Mouse (Mus musculus): Measurements from ENCODE around the gene Gins2. TPM values are rescaled to one million over a fixed set of nuclear protein-coding genes. Genes with fewer than 3 reads are reported as not detected.

The Gins2 gene
- polyA plus RNA-seq, 1 experiment from 2014 or later = 22.0 TPM

DNA sequence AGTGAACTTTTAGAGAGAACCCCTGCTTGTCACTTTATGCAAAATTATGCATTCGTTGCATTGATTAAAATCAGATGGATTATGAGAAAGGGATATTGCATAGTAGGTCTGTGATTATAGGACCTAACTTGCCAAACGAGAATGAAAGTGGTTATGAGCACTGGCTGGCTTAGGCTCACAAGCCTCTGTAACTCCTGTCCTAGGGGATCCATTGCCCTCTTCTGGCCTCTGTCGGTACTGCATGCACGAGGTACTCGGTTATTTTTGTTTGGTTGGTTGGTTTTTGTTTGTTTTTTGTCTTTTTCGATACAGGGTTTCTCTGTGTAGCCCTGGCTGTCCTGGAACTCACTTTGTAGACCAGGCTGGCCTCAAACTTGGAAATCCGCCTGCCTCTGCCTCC lies 18.8 kb upstream of the Gins2 start:
- 11% methylated on average over 7 of the region's 7 CpGs for WGBS

DNA sequence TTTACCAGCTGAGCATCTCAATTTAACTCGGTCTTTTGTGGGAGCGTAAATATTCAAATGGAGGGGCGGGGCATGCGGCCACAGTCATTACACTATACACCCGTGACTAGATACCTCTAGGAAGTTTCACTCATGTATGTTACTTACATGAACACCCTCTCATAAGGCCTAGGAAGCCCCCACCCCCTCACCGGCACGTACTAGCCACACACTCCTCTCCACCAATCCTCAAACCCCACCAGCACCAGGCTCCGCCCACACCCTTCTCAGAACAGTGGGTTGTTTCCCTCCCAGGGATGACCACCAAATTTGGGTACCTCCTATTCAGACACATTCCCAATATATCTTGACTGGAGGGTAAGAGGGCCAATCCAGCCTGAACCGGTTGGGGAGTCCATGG lies 18.4 kb upstream of the Gins2 start:
- Histone ChIP-seq H3K9me3 (ENCODE audit: control insufficient read depth, low read length) (no peaks in the 10 kb centered on the region), H3K4me3 (ENCODE audit: low read length) (no peak overlapping the region), H3K4me2 (ENCODE audit: low read length) (no peak overlapping the region), H3K27ac (ENCODE audit: low read depth, low read length) (no peak overlapping the region), H3K9ac (ENCODE audit: low read depth, low read length) (no peak overlapping the region), H3K36me3 (ENCODE audit: control insufficient read depth, insufficient read depth, low read length) (no peaks in the 10 kb centered on the region), H3K27me3 (replicated peaks; ENCODE audit: control insufficient read depth, insufficient read depth, low read length) (no peaks in the 10 kb centered on the region; the same call in 1 of the 2 replicates), H3K4me1 (ENCODE audit: control insufficient read depth, insufficient read depth, low read depth, low read length) (peaks cover 5% of the 10 kb centered on the region)
- WGBS = 76% methylated on average over 9 of the region's 9 CpGs
- peak; percentile 34; the same call in 1 of the 2 replicates for ATAC-seq

More for the DNA sequence above, 18.8 kb upstream of the Gins2 start:
- no peaks in the 10 kb centered on the region for H3K9me3 ChIP-seq (ENCODE audit: control insufficient read depth, low read length)
- no peak overlapping the region for H3K27ac ChIP-seq (ENCODE audit: low read depth, low read length)
- no peak overlapping the region for H3K4me2 ChIP-seq (ENCODE audit: low read length)
- H3K27me3 ChIP-seq (replicated peaks; ENCODE audit: control insufficient read depth, insufficient read depth, low read length) = no peaks in the 10 kb centered on the region; the same call in 1 of the 2 replicates
- H3K4me3 ChIP-seq (ENCODE audit: low read length) = no peak overlapping the region
- H3K36me3 ChIP-seq (ENCODE audit: control insufficient read depth, insufficient read depth, low read length) = no peaks in the 10 kb centered on the region
- ATAC-seq = no peak
- peaks cover under 1% of the 10 kb centered on the region; the same call in 1 of the 2 replicates for H3K4me1 ChIP-seq (ENCODE audit: control insufficient read depth, insufficient read depth, low read depth, low read length)
- no peak overlapping the region for H3K9ac ChIP-seq (ENCODE audit: low read depth, low read length)

DNA sequence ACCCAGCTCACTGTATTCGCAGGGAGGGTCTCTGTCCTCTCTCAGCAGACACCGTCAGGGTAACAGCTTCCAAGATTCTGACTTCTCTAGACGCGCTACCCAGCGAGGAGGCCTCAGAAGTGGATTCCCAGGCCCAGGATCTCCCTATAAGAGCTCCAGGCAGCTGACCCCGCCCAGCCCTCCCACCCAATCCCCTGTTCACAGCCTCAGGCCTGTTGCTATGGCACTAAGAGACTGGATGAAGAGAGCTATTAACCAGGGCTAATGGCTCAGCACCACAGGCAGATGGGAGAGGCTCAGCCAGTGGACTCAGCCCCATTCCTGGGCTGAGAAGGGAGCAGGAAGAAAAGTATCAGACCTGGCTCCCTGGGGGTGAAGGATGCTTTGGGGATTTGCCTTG lies 13.6 kb upstream of the Gins2 start:
- H3K36me3 ChIP-seq (ENCODE audit: control insufficient read depth, insufficient read depth, low read length) = no peaks in the 10 kb centered on the region
- 0 out of 2 replicates have a peak overlapping the region, but pooled peaks have one; percentile 28 for H3K9ac ChIP-seq (ENCODE audit: low read depth, low read length)
- H3K9me3 ChIP-seq (ENCODE audit: control insufficient read depth, low read length) = no peaks in the 10 kb centered on the region
- no peak overlapping the region for H3K4me2 ChIP-seq (ENCODE audit: low read length)
- no peak overlapping the region for H3K27ac ChIP-seq (ENCODE audit: low read depth, low read length)
- H3K4me3 ChIP-seq (ENCODE audit: low read length) = no peak overlapping the region
- H3K4me1 ChIP-seq (ENCODE audit: control insufficient read depth, insufficient read depth, low read depth, low read length) = peaks cover 11% of the 10 kb centered on the region
- ATAC-seq = no peak
- H3K27me3 ChIP-seq (replicated peaks; ENCODE audit: control insufficient read depth, insufficient read depth, low read length) = peaks cover 2% of the 10 kb centered on the region; the same call in 1 of the 2 replicates
- 40% methylated on average over 6 of the region's 6 CpGs for WGBS

DNA sequence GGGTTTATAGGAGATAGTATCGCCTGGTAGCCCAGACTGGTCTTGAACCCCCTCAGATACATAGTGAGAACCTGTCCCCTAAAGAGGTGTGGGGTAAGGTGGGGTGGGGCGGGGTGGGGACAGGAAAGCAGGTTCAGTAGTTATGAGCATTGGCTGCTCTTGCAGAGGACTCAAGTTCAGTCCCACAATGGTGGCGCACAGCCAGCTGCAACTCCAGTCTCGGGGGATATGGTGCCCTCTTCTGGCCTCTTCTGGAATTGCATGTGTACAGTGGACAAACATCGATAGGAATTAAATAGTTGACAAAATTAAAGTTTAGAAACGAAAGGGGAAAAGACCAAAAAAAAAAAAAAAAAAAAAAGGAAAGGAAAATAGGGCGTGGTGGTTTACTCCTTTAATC lies 10.4 kb upstream of the Gins2 start:
- Histone ChIP-seq H3K27ac (ENCODE audit: low read depth, low read length) (no peak overlapping the region), H3K9me3 (ENCODE audit: control insufficient read depth, low read length) (no peaks in the 10 kb centered on the region), H3K4me2 (ENCODE audit: low read length) (no peak overlapping the region), H3K9ac (ENCODE audit: low read depth, low read length) (no peak overlapping the region), H3K36me3 (ENCODE audit: control insufficient read depth, insufficient read depth, low read length) (no peaks in the 10 kb centered on the region), H3K27me3 (replicated peaks; ENCODE audit: control insufficient read depth, insufficient read depth, low read length) (peaks cover 2% of the 10 kb centered on the region; the same call in 1 of the 2 replicates), H3K4me3 (ENCODE audit: low read length) (no peak overlapping the region), H3K4me1 (ENCODE audit: control insufficient read depth, insufficient read depth, low read depth, low read length) (peaks cover 11% of the 10 kb centered on the region)
- ATAC-seq = no peak
- WGBS = 50% methylated on average over 7 of the region's 7 CpGs

DNA sequence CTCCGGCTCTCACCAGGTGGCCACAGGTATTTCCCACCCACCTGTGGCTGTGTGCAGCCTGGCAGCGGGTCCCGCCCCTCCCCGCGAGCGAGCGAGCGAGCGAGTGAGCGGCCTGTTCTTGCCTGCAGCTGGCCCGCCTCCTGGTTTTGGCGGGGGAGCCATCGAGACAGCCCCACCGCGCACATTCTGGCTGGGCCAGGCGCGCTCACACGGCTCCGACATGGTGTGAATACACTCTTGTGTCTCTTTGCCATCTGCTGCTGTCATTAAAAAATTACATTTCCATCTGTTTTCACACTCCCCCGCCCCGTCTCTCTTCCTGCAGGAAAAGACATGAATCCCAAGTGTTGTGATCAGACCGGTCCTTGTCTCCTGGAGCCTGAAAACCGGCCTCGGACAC lies 9.5 kb upstream of the Gins2 start:
- Histone ChIP-seq H3K4me3 (ENCODE audit: low read length) (no peak overlapping the region), H3K4me1 (ENCODE audit: control insufficient read depth, insufficient read depth, low read depth, low read length) (peaks cover 11% of the 10 kb centered on the region), H3K4me2 (ENCODE audit: low read length) (peak overlapping the region; percentile 35; the same call in 1 of the 2 replicates), H3K36me3 (ENCODE audit: control insufficient read depth, insufficient read depth, low read length) (no peaks in the 10 kb centered on the region), H3K9me3 (ENCODE audit: control insufficient read depth, low read length) (no peaks in the 10 kb centered on the region), H3K9ac (ENCODE audit: low read depth, low read length) (peak overlapping the region; percentile 15; the same call in 1 of the 2 replicates), H3K27me3 (replicated peaks; ENCODE audit: control insufficient read depth, insufficient read depth, low read length) (peaks cover 2% of the 10 kb centered on the region; the same call in 1 of the 2 replicates), H3K27ac (ENCODE audit: low read depth, low read length) (no peak overlapping the region)
- WGBS = 22% methylated on average over 24 of the region's 24 CpGs
- peak; percentile 60 for ATAC-seq

DNA sequence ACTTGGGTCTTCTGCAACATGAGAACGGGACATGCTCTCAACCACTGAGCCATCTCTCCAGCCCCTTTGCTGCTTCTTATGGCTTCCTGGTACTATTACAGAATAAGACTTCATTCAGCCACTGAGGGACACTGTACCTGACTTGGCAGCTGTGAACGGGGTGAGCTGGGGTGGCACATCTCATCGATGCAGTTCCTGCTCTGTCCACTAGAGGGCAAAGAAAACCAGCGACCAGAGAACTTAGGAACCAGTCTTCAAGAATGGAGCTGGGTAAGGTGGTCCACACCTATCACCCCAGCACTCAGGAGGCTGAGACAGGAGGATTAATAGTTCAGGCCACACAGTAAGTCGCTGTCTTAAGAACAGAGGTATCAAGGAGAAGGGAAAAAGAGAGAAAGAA lies 6.9 kb upstream of the Gins2 start:
- no peak overlapping the region for H3K4me3 ChIP-seq (ENCODE audit: low read length)
- H3K36me3 ChIP-seq (ENCODE audit: control insufficient read depth, insufficient read depth, low read length) = no peaks in the 10 kb centered on the region
- ATAC-seq = no peak
- no peak overlapping the region for H3K27ac ChIP-seq (ENCODE audit: low read depth, low read length)
- no peaks in the 10 kb centered on the region for H3K9me3 ChIP-seq (ENCODE audit: control insufficient read depth, low read length)
- H3K27me3 ChIP-seq (replicated peaks; ENCODE audit: control insufficient read depth, insufficient read depth, low read length) = peaks cover 2% of the 10 kb centered on the region; the same call in 1 of the 2 replicates
- no peak overlapping the region for H3K4me2 ChIP-seq (ENCODE audit: low read length)
- H3K4me1 ChIP-seq (ENCODE audit: control insufficient read depth, insufficient read depth, low read depth, low read length) = peaks cover 5% of the 10 kb centered on the region; the same call in 1 of the 2 replicates
- H3K9ac ChIP-seq (ENCODE audit: low read depth, low read length) = no peak overlapping the region
- 11% methylated on average over 5 of the region's 5 CpGs for WGBS

DNA sequence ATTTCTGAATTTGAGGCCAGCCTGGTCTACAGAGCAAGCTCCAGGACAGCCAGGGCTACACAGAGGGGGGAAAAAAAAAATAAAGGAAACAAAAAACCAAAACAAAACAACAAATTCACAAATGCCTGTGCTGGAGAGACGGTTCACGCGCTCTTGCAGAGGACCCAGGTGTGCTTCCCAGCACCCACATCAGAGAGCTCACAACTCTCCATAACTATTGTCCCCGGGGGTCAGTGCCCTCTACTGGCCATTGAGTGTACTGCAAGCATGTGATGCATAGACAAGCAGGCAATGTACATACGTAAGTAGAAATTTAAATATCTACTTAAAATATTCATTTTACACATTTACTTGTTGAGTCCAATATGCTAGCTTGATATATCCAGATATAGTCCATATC lies 5.5 kb upstream of the Gins2 start:
- peaks cover 8% of the 10 kb centered on the region; the same call in 1 of the 2 replicates for H3K4me1 ChIP-seq (ENCODE audit: control insufficient read depth, insufficient read depth, low read depth, low read length)
- H3K9me3 ChIP-seq (ENCODE audit: control insufficient read depth, low read length) = no peaks in the 10 kb centered on the region
- peaks cover 2% of the 10 kb centered on the region; the same call in 1 of the 2 replicates for H3K27me3 ChIP-seq (replicated peaks; ENCODE audit: control insufficient read depth, insufficient read depth, low read length)
- 93% methylated on average over 5 of the region's 5 CpGs for WGBS
- H3K9ac ChIP-seq (ENCODE audit: low read depth, low read length) = no peak overlapping the region
- H3K4me2 ChIP-seq (ENCODE audit: low read length) = no peak overlapping the region
- H3K4me3 ChIP-seq (ENCODE audit: low read length) = no peak overlapping the region
- H3K36me3 ChIP-seq (ENCODE audit: control insufficient read depth, insufficient read depth, low read length) = no peaks in the 10 kb centered on the region
- no peak overlapping the region for H3K27ac ChIP-seq (ENCODE audit: low read depth, low read length)
- no peak for ATAC-seq

DNA sequence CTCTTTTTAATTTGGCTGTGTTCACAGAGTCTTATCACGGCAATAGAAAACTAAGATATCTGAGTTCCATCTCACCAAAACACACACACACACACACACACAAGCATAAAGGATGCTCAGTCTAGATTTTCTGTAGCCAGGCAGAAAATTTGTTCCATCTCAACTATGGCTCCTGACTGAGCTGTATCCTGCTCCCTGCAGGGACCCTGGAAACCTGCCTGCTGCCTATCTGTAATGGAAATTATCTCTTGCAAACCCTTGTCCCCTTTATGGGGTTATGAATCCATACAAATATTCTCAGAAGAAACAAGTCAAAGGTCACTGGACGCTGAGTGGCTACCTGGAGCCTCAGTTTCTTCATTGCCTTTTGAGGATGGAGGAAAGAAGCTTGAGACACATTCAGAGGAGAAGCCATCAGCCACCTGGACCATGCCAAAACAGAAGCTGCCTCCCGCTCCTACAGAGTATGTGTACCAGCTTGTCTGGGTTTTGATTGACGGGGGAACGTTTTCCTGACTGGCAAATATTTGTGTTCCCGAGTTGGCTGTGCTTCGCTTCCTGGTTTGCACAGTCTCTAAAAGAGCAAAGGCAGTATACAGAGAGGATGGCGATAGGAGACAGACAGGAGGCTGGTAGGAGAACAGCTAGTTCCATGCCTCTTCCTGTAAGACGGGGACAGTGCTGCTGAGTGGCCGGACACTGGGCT lies 2.6 kb upstream of the Gins2 start:
- Histone ChIP-seq H3K36me3 (ENCODE audit: control insufficient read depth, insufficient read depth, low read length) (no peaks in the 10 kb centered on the region), H3K9ac (ENCODE audit: low read depth, low read length) (no peak overlapping the region), H3K27me3 (replicated peaks; ENCODE audit: control insufficient read depth, insufficient read depth, low read length) (no peaks in the 10 kb centered on the region), H3K4me2 (ENCODE audit: low read length) (no peak overlapping the region), H3K4me3 (ENCODE audit: low read length) (no peak overlapping the region), H3K9me3 (ENCODE audit: control insufficient read depth, low read length) (no peaks in the 10 kb centered on the region), H3K4me1 (ENCODE audit: control insufficient read depth, insufficient read depth, low read depth, low read length) (peaks cover 8% of the 10 kb centered on the region), H3K27ac (ENCODE audit: low read depth, low read length) (no peak overlapping the region)
- no peak for ATAC-seq
- 65% methylated on average over 10 of the region's 10 CpGs for WGBS

DNA sequence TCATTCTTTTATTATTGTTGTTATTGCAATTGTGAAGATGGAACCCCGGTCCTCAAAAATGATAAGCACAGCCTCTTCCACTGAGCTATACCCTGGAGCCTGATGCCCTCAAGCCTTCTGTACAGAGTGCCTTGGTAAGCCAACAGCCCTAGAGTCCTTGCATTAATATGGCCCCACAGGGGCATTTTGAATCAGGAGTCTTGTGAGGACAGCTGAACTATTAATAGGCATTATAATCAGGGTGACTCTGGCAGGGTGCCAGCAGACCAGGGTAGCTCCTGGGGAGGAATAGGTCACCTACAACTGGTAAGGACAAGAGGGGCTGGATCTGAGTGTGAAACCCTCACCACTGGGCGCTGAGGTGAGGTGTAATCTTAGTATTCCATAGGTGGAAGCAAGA lies 817 bp upstream of the Gins2 start:
- H3K4me3 ChIP-seq (ENCODE audit: low read length) = peak overlapping the region; percentile 62

More for the DNA sequence above, 817 bp upstream of the Gins2 start:
- Histone ChIP-seq H3K4me1 (ENCODE audit: control insufficient read depth, insufficient read depth, low read depth, low read length) (peaks cover 8% of the 10 kb centered on the region), H3K4me2 (ENCODE audit: low read length) (peak overlapping the region; percentile 98), H3K27ac (ENCODE audit: low read depth, low read length) (no peak overlapping the region), H3K9me3 (ENCODE audit: control insufficient read depth, low read length) (no peaks in the 10 kb centered on the region), H3K36me3 (ENCODE audit: control insufficient read depth, insufficient read depth, low read length) (no peaks in the 10 kb centered on the region), H3K27me3 (replicated peaks; ENCODE audit: control insufficient read depth, insufficient read depth, low read length) (no peaks in the 10 kb centered on the region), H3K9ac (ENCODE audit: low read depth, low read length) (peak overlapping the region; percentile 59; the same call in 1 of the 2 replicates)
- ATAC-seq = no peak
- 55% methylated on average over 2 of the region's 2 CpGs for WGBS

Data from hindbrain, embryonic 16.5 days (tissue).